Mouse (Mus musculus): Measurements from ENCODE around the gene Mfn1.

The Mfn1 gene

GRCm38 (mm10) chr3:32510375-32511190 is 18.7 kb upstream of the Mfn1 start:
- DNase-seq (ENCODE audit: low spot score), result peak; percentile 89

DNA sequence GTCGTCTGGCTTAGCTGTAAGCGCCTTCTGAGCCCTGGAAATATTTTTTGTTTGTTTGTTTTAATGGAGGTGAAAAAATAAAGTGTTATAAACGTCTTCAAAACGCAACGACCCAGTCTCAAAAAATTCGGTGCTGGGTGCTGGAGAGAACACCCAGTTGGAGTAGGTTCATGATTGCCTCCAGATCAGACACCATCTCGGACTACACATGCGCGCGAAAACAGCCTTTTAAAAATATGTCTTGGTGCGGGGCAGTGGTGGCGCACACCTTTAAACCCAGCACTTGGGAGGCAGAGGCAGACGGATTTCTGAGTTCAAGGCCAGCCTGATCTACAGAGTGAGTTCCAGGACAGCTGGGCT is 18.1 kb upstream of the Mfn1 start:
- DNase-seq (ENCODE audit: low spot score), result no peak

GRCm38 (mm10) chr3:32512686-32513284 is 16.5 kb upstream of the Mfn1 start:
- no peak for DNase-seq (ENCODE audit: low spot score)

GRCm38 (mm10) chr3:32513528-32513927 is 15.7 kb upstream of the Mfn1 start:
- no peak for DNase-seq (ENCODE audit: low spot score)

DNA sequence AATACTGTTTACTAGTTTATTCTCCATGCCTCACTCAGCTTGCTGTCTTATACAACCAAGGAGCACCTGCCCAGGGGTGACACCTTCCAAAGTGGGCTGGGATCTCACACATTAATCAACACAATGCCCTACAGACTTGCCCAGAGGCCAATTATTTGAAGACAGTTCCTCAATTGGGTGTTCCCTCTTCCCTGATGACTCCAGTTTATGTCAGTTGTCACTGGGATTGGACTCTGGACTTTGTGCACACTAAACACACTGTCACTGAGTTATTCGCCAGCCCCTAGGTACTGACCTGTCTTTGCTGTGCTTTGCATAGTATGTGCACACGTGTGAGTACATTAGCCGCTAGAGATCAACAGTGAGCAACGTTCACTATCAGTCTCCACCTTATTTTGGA is 2.1 kb upstream of the Mfn1 start:
- DNase-seq (ENCODE audit: low spot score), result no peak

- no peak for DNase-seq (ENCODE audit: low spot score)
Measured at GRCm38 (mm10) chr3:32530041-32530440, 776 bp downstream of the Mfn1 start.

DNA sequence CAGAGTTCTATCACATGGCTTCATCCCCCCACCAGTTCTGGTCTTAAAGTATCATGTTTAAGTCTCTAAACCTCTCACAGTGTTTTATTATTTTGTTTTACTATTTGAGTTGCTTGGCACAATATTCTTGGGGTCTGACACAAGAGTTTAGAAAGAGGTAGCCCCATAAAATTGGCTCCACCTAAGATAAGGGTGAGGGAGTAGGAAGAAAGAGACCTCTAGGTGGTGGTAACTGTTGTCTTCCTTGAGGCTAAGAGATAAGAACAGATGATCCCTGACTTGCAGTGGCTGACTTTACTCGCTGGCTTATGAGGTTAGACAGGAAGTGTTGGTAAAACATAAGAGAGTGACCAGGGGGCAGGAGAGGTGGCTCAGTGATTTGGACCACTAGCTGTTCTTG is 6.4 kb downstream of the Mfn1 start:
- no peak for DNase-seq (ENCODE audit: low spot score)

DNA sequence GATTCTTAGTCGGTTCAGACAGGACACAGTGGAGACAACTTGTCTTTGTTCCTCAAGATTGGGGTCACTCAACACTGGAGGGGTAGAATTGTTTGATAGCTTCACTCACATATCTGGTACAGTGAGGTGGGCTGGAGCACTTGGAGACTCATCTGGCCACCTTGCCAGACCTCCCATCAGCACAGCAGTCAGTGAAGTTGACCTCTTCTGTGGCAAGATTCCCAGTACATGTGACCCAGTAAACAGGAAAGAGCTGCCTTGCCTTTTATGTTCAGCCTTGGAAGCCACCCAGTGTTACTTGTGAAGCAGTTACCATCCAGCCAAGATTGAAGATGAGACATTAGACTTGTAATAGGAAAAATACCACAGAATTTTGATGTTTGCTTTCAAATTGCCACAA is 8.3 kb downstream of the Mfn1 start:
- DNase-seq (ENCODE audit: low spot score), result peak; percentile 36

DNA sequence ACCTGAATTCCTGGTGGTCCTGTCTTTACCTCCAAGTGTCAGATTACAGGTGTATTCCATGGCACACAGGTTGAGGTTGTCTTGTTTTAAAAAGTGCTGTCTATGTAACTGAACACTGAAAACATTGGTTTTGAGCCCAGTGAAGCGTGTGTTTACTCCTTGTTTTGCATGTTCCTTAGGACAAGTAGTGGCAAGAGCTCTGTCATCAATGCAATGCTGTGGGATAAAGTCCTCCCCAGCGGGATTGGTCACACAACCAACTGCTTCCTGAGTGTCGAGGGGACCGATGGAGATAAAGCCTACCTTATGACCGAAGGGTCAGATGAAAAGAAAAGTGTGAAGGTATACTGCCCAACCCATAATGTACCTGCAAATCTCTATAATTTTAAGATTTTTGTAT is 8.8 kb downstream of the Mfn1 start:
- no peak for DNase-seq (ENCODE audit: low spot score)

DNA sequence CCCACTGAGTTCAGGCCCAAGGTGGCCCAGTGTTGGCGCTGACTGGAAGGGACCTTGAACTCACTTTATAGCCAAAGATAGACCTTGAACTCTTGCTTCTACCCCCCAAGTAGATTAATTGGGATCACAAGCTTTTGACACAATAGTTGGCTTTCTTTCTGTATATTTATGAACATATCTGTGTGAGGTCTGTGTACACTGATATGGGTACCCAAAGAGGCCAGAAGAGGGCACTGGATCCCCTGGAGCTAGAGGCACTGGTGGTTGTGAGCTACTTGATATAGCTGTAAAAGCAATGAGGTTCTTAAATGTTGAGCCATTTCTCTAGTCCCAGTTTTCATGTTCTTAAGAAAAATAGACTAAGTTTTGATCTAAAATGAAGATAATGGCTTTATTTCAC is 23.8 kb downstream of the Mfn1 start:
- DNase-seq (ENCODE audit: low spot score), result no peak

DNA sequence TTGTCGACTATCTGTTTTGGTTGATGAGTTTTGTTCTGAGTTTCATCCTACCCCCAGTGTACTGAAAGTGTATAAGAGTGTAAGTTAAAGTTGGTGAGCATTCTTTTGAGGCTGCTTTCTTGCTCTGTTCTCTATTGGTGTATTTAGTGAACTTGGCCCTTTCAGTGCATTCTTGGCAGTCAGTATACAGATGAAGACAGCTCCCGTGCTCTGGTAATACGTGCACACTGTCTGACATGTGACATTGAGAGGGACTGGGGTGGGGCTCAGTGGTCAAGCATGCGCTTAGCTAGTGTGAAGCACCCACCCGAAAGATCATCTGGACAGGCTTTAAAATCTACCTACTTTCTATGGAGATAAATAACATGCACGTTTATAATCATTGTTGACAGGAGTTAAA is 34.1 kb downstream of the Mfn1 start:
- no peak for DNase-seq (ENCODE audit: low spot score)

GRCm38 (mm10) chr3:32573086-32573485 is 43.8 kb downstream of the Mfn1 start:
- DNase-seq (ENCODE audit: low spot score), result no peak

GRCm38 (mm10) chr3:32573881-32574280 is 44.6 kb downstream of the Mfn1 start:
- DNase-seq (ENCODE audit: low spot score), result no peak

DNA sequence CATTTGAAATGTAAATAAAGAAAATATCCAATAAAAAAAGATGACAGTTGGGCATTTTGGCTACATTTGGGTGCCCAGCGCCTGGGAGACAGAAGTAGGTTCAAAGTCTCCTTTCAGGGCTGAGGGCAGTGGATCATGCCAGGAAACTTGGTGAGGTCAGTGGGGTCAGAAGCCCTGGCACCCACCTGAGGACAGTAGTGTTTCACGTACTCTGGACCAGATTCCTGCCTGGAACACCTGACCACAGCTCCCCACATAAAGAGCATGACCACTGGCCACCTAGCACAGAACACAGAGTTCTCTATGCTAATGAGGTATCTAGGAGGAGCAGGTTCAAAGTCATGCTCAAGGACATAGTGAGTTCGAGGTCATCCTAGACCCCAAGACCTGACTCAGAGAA is 45.9 kb downstream of the Mfn1 start:
- no peak for DNase-seq (ENCODE audit: low spot score)

DNA sequence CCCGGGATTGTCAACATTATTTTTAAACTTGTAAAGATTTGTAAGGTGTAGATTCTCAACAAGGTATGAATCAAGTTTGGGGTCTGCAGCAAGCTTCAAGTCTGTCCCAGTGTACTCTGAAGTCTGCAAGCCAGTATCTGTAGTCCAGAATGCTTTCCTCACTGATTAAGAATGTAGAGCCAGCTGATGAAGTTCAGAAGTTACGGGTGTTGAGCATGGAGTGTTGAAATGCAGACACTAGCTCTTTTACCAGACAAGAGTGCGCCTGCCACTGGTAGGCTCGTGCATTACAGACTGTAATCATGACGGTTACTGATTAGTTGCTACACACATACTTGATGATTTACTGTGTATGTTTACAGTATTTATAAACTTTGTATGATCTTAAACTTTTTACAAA is 49.5 kb downstream of the Mfn1 start:
- DNase-seq (ENCODE audit: low spot score), result no peak

DNA sequence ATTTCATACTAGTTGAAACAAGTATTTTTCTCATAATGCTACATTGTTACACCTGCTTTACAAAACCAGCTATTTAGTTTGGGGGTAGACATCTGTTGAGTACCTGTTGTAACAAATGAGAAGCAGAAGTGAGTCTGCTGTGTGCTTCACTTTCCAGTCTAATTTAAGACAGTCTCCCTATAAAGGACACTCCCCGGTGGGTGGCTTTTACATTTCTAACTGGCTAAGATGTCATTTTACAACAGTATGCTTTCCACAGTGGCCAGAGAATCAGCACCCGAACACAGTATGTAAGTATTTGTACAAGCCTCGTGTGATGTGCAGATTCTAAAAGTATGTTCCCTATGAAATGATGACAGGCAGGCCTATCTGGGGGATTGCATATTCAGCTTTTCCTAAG is 51.5 kb downstream of the Mfn1 start:
- DNase-seq (ENCODE audit: low spot score), result no peak

DNA sequence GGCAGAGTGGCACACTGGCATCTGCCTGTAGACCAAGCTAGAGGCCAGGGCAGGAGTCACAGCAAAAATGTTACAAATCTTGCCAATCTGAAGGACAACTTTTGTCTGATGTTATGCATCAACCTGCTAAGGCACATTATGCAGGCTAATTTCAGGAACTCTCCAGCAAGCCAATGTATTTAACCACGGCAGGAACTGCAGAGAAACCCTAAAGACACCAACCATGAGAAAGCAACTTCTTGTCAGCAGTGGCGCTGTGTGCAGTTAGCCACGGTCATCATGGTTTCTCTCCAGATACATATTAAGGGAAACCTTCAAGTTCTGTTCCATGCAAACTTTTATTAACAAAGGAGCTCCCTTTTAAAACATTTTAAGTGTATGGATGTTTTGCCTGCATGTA is 52.6 kb downstream of the Mfn1 start:
- DNase-seq (ENCODE audit: low spot score), result no peak

- no peak for DNase-seq (ENCODE audit: low spot score)
Measured at GRCm38 (mm10) chr3:32583489-32583888, 54.2 kb downstream of the Mfn1 start.

DNA sequence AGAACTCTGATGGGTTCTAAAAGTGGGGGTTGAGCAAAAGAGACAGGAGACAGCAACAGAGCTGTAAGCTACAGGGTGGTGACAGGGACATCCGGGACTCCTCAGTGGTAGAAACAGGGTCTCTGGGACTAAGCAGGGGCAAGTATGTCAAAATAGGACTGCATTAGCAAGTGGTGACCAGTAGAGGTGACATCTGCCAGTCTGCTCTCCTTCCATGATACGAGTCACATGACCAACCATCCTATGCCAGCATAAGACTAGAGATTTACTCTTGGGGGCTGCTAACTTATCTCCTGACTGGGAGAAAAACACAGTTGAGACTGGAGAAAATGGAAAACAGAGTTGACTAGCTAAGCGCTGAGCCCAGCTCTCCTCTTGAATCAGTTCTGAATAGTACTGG is 57.0 kb downstream of the Mfn1 start:
- no peak for DNase-seq (ENCODE audit: low spot score)

- DNase-seq (ENCODE audit: low spot score), result no peak
Measured at GRCm38 (mm10) chr3:32595080-32595479, 65.8 kb downstream of the Mfn1 start.

DNA sequence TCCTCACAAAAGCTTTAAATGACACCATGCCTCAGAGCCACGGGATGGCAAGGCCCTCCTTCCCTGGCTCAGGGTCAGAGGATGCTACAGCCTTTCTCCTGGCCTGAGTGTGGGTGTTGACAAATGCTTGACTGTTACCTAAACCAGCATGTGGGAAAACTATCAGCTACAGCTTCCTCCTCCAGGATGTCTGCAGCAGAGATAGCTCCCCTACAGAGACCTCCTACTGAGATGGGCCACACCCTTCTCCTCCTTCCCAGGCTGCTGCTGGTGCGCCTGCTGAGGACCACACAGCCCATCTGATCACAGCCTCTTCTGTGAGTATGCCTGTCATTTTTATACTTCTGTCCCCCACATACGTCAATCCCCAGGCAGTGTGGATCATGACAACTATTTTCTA is 70.1 kb downstream of the Mfn1 start:
- DNase-seq (ENCODE audit: low spot score), result no peak

GRCm38 (mm10) chr3:32601055-32601454 is 71.8 kb downstream of the Mfn1 start:
- DNase-seq (ENCODE audit: low spot score), result no peak

- no peak for DNase-seq (ENCODE audit: low spot score)
Measured at GRCm38 (mm10) chr3:32609233-32609632, 80.0 kb downstream of the Mfn1 start.

DNA sequence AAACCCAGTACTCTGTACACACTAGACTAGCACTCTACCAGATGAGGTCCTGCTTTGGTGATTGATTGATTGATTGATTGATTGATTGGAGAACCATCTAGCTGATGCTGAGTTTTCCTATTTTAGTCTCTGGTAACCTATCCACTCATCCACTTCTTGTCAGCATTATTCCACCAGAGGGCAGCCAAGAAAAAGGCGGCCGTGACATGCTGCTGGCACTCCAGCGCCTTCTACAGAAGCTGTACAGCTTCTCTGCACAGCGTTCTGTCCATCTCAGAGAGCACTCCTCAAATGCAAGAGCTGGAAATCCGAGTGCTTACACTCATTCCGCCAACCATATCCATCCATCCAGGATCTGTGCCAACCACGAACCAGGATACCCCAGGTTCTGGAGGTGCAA is 81.3 kb downstream of the Mfn1 start:
- peak; percentile 47 for DNase-seq (ENCODE audit: low spot score)

All from layer of hippocampus, adult 9-10 months (tissue).